Mouse (Mus musculus): ENCODE measurements at regions not wholly inside any gene's neighbourhood (a gene's known extent, or its start where the extent isn't known, plus 50 kb on each side); places are given as distances from the start of the nearest gene placed in this dataset.

DNA sequence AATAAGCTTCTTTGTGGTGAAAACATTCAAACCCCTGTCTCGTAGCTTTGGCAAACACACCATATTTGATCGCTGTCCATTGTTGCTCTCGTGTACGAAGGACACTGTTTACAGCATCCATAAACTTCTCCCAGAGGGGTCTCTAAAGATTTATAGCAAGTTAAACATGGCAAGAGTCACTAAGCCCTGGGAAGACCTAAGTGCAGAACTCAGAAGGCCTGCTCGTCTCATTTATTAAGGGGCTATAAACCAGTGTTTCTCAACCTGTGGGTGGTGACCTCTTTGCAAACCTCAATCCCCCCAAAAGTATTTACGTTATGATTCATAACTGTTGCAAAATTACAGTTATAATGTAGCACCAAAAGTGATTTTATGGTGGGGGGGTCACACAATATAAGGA, 126.9 kb upstream of the 4930412O13Rik start:
- no peaks in the 10 kb centered on the region for H3K27me3 ChIP-seq (ENCODE audit: control insufficient read depth in 1 of 2, insufficient read depth in 2 of 2, low read length in 2 of 2)
- no peaks in the 10 kb centered on the region for H3K79me2 ChIP-seq (ENCODE audit: control insufficient read depth, insufficient read depth, low read length, poor library complexity)
- no peaks in the 10 kb centered on the region for H3K36me3 ChIP-seq (ENCODE audit: control insufficient read depth in 1 of 2, insufficient read depth in 2 of 2, low read length in 2 of 2)
- no peak overlapping the region for H3K4me3 ChIP-seq (ENCODE audit: control insufficient read depth in 1 of 2, insufficient read depth in 1 of 2, low read depth in 2 of 2, low read length in 2 of 2)
- H3K9ac ChIP-seq (ENCODE audit: control insufficient read depth, low read depth, low read length, poor library complexity, severe bottlenecking) = no peak overlapping the region
- H3K9me3 ChIP-seq (replicated peaks; ENCODE audit: insufficient read depth, low read length) = no peaks in the 10 kb centered on the region
- no peak for DNase-seq (ENCODE audit: low read depth, low spot score)
- no peak overlapping the region for H3K27ac ChIP-seq (ENCODE audit: control insufficient read depth, low read depth, low read length)
- TF ChIP-seq EP300 (IDR thresholded peaks at IDR 0.05; ENCODE audit: low read depth in 1 of 2, low read length in 2 of 2) = no peak
- no peak for TF ChIP-seq HCFC1 (IDR thresholded peaks at IDR 0.05; ENCODE audit: low read depth, low read length)
- TF ChIP-seq MAFK (IDR thresholded peaks at IDR 0.05; ENCODE audit: borderline replicate concordance, low read depth, low read length) = no peak
- no peak for TF ChIP-seq ZC3H11A (IDR thresholded peaks at IDR 0.05; ENCODE audit: low read depth, low read length)
- no peak for TF ChIP-seq MYB (IDR thresholded peaks at IDR 0.05; ENCODE audit: low read depth, low read length)
- no peak for TF ChIP-seq GABPA (IDR thresholded peaks at IDR 0.05; ENCODE audit: low read depth, low read length)
- TF ChIP-seq RAD21 (IDR thresholded peaks at IDR 0.05; ENCODE audit: low read depth, low read length) = no peak
- no peak for TF ChIP-seq POLR2AphosphoS5 (IDR thresholded peaks at IDR 0.05; ENCODE audit: borderline replicate concordance, low read depth, low read length)
- TF ChIP-seq ZKSCAN1 (IDR thresholded peaks at IDR 0.05; ENCODE audit: low read depth, low read length) = no peak
- H3K4me1 ChIP-seq (ENCODE audit: control insufficient read depth in 1 of 2, insufficient read depth in 2 of 2, low read length in 2 of 2) = no peaks in the 10 kb centered on the region

DNA sequence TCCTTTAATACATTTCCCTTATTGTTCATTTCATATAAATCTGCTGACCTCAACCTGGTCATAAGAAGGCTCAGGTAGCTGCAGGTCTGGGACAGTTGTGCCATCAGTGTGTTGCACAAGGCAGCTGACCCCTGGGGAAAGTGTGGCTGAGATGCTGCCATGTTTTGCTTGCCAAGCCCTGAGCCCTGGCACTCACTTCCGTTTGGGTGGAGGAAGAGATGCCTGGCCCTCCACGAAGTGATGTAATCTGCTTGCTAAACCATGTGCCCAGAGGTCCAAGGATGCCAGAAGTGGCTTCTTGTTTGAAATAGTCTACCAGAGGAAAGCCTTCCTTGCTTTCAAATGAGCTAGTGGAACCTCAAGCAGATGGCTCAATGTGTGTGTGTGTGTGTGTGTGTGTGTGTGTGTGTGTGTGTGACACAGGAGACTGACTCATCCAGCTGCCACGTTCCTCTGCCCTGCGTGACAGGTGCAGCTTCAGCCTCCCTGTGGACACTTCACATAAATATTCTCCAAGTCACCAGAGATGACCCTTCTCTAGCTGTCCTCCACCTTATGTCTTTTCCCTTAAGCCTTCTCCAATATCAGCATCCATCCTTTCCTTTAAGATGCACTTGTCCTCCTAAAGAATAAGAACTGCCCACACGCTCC, 123.2 kb upstream of the 4930412O13Rik start:
- no peaks in the 10 kb centered on the region for H3K79me2 ChIP-seq (ENCODE audit: control insufficient read depth, insufficient read depth, low read length, poor library complexity)
- H3K27me3 ChIP-seq (ENCODE audit: control insufficient read depth in 1 of 2, insufficient read depth in 2 of 2, low read length in 2 of 2) = no peaks in the 10 kb centered on the region
- no peaks in the 10 kb centered on the region for H3K9me3 ChIP-seq (replicated peaks; ENCODE audit: insufficient read depth, low read length)
- TF ChIP-seq TBP (IDR thresholded peaks at IDR 0.05; ENCODE audit: low read depth, low read length) = no peak
- no peak for TF ChIP-seq ZC3H11A (IDR thresholded peaks at IDR 0.05; ENCODE audit: low read depth, low read length)
- DNase-seq (ENCODE audit: low read depth, low spot score) = no peak
- no peaks in the 10 kb centered on the region for H3K36me3 ChIP-seq (ENCODE audit: control insufficient read depth in 1 of 2, insufficient read depth in 2 of 2, low read length in 2 of 2)
- H3K27ac ChIP-seq (ENCODE audit: control insufficient read depth, low read depth, low read length) = no peak overlapping the region
- H3K9ac ChIP-seq (ENCODE audit: control insufficient read depth, low read depth, low read length, poor library complexity, severe bottlenecking) = no peak overlapping the region
- H3K4me3 ChIP-seq (ENCODE audit: control insufficient read depth in 1 of 2, insufficient read depth in 1 of 2, low read depth in 2 of 2, low read length in 2 of 2) = no peak overlapping the region
- no peaks in the 10 kb centered on the region for H3K4me1 ChIP-seq (ENCODE audit: control insufficient read depth in 1 of 2, insufficient read depth in 2 of 2, low read length in 2 of 2)

GRCm38 (mm10) chr2:9758983-9759382, 122.1 kb upstream of the 4930412O13Rik start:
- no peaks in the 10 kb centered on the region for H3K4me1 ChIP-seq (ENCODE audit: control insufficient read depth in 1 of 2, insufficient read depth in 2 of 2, low read length in 2 of 2)
- no peaks in the 10 kb centered on the region for H3K27me3 ChIP-seq (ENCODE audit: control insufficient read depth in 1 of 2, insufficient read depth in 2 of 2, low read length in 2 of 2)
- H3K79me2 ChIP-seq (ENCODE audit: control insufficient read depth, insufficient read depth, low read length, poor library complexity) = no peaks in the 10 kb centered on the region
- DNase-seq (ENCODE audit: low read depth, low spot score) = no peak
- H3K9ac ChIP-seq (ENCODE audit: control insufficient read depth, low read depth, low read length, poor library complexity, severe bottlenecking) = no peak overlapping the region
- H3K36me3 ChIP-seq (ENCODE audit: control insufficient read depth in 1 of 2, insufficient read depth in 2 of 2, low read length in 2 of 2) = no peaks in the 10 kb centered on the region
- H3K4me3 ChIP-seq (ENCODE audit: control insufficient read depth in 1 of 2, insufficient read depth in 1 of 2, low read depth in 2 of 2, low read length in 2 of 2) = no peak overlapping the region
- no peak overlapping the region for H3K27ac ChIP-seq (ENCODE audit: control insufficient read depth, low read depth, low read length)
- TF ChIP-seq SMC3 (IDR thresholded peaks at IDR 0.05; ENCODE audit: low read depth, low read length) = no peak
- TF ChIP-seq MAZ (IDR thresholded peaks at IDR 0.05; ENCODE audit: low read depth, low read length) = no peak
- no peak for TF ChIP-seq USF1 (IDR thresholded peaks at IDR 0.05; ENCODE audit: low read depth, low read length)
- TF ChIP-seq RCOR1 (IDR thresholded peaks at IDR 0.05; ENCODE audit: low read depth, low read length) = no peak
- no peaks in the 10 kb centered on the region for H3K9me3 ChIP-seq (replicated peaks; ENCODE audit: insufficient read depth, low read length)
